Mouse (Mus musculus) regulatory T cell (primary cell): ENCODE measurements around the gene Nos2.

Experiments used
- in situ Hi-C: fragments of 300-600 bp; cut with MboI, MseI; formaldehyde crosslinking; loops from one replicate; pipeline ENCODE4 v1.15.1; 2025; ENCODE audit warnings: high pct_unique_total_duplicates

The Nos2 gene

DNA sequence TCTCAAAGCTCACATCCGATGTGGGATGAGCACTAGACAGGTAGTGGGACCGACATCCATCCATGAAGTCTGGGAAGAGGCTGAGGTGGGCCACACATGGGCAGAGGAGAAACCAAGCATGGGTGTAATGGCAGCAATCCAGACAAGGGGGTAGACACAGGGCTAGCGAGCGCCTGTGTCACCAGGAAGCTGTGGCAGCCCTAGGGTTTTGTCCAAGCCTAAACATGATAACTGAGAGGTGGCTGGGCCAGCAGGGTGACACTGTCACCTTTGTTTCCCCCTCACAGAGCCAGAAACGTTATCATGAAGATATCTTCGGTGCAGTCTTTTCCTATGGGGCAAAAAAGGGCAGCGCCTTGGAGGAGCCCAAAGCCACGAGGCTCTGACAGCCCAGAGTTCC lies 38.8 kb downstream of the Nos2 start:
- in situ Hi-C loops: loop anchor here (5.0 kb wide), 1 partner anchor 117 kb away; no protein-coding TSS in a partner anchor

GRCm38 (mm10) chr11:78959841-78960520 lies 39.4 kb downstream of the Nos2 start:
- in situ Hi-C loops: loop anchor here (5.0 kb wide), 1 partner anchor 118 kb away; no protein-coding TSS in a partner anchor

DNA sequence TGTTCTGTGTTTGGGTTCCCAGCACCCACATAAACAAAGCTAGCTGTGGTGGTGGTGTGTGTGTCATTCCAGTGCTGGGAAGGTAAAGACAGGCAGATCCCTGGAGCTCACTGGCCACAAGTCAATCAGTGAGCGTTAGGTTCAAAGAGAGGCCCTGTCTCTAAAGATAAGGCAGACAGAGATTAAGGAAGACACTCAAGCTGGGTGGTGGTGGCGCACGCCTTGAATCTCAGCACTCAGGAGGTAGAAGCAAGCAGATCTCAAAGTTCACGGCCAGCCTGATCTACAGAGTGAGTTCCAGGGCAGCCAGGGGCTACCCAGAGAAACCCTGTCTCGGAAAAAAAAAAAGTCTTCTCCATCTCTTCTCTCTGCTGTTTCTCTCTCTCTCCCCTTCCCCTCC lies 40.6 kb downstream of the Nos2 start:
- in situ Hi-C loops: no loop called here

DNA sequence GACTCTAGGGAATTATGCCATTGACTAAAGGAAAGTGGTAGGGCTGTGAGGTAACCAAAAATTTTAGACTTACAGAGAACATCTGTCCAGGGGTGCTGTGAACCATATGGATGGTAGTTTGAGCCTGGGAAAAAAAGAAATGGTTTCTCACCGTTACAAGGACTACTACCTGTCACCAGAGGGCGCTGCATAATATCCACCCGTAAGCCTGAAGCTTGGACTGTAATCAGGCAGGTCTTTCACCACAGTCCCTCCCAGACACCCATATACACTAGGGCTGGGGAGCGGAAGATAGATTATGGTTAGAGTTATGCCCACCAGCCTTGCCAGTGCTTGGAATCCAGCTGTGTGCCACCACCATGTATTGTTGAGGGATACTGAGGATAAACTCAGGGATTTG lies 46.8 kb downstream of the Nos2 start:
- in situ Hi-C loops: loop anchor here (5.0 kb wide), 1 partner anchor 245 kb away; no protein-coding TSS in a partner anchor

DNA sequence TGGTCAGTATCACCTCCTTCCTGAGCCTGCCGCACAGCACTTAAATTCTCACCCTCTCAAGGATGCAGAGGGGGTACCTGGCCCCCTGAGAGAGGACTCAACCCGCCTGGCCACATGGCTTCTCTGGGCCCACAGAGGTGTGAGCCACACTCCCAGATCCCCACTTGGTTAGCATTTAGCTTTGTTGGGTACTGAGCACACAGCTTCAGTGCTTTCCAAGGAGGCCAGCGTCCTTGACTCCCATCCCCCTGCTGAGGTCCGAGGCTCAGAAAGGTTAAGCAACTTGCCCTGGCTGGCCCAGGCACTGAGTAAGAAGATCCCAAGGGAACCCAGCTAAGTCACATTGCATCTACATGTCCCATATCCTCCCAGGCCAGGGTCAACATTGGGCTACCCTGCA lies 47.5 kb downstream of the Nos2 start:
- in situ Hi-C loops: loop anchor here (5.0 kb wide), 1 partner anchor 244 kb away; no protein-coding TSS in a partner anchor

GRCm38 (mm10) chr11:78971096-78971495 lies 50.5 kb downstream of the Nos2 start:
- in situ Hi-C loops: no loop called here

DNA sequence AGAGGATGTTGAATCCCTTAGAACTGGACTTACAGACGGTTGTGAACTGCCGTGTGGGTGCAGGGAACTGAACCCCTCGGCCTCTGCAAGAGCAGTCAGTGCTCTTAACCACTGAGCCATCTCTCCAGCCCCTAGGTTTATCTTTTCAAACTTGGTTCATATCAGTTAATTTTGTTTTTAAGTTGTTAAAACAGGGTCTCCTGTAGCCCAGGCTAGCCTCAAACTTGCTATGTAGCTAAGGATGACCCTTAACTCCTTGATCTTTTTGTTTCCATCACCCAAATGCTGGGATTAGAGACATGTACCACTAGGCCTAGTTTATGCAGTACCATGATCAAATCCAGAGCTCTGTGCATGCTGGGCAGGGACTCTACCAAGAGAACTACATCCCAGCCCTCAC lies 51.2 kb downstream of the Nos2 start:
- in situ Hi-C loops: no loop called here

DNA sequence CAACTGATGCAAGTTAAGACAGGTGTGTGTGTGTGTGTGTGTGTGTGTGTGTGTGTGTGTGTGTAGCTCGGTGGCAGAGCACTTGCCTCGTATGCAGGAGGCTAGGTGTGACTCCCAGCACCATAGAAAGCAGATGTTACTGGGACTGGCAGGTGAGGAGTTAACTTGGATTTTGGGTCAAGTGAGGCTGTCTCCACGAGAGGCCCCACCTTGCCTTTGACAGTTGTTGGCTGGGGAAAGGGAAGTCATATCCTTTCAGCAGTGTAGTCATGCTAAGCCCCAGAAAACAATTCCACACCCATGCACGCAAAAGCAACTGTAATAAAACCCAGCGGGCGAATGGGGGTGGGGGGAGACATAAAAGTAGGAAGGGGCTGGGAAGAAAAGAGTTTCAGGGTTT lies 51.7 kb downstream of the Nos2 start:
- in situ Hi-C loops: no loop called here

GRCm38 (mm10) chr11:78972811-78973351 lies 52.3 kb downstream of the Nos2 start:
- in situ Hi-C loops: no loop called here

- in situ Hi-C loops: no loop called here
Observed at GRCm38 (mm10) chr11:78973381-78974150, 53.0 kb downstream of the Nos2 start.

DNA sequence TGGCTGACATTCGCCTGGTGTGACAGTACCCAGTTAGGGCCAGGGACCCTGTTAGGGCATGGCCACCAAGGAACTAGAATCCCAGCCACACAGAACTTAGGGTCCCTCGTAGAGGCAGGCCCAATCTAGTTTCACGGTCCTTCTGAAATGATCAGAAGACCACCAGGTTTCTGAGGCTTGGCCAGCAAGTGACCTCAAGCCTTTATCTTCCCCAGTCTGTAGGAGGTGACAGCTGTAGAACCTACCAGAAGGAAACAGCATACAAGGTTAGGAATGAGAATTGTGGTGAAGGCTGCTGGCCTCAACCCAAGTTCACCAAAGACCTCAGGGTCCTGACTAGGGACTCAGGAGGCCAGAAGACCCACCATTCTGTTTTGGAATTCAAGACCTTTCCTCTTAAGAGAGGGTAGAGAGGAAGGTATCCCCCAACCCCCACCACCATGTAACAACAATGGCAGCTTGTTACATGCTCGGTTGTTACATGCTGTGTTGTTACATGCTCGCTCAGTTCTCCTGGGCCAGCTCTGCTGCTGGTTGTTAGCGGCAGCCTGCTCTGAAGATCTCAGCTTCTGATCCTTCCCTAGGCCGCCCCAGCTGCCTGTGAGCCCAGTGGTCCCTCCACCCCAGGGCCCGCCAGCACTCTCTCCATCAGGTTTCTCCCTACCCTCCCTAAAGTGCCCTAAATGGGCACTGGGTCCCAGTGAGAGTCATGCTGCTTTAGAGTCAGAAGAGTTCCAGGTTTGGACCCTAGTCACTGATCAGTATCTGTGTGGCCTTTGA lies 56.3 kb downstream of the Nos2 start:
- in situ Hi-C loops: no loop called here

DNA sequence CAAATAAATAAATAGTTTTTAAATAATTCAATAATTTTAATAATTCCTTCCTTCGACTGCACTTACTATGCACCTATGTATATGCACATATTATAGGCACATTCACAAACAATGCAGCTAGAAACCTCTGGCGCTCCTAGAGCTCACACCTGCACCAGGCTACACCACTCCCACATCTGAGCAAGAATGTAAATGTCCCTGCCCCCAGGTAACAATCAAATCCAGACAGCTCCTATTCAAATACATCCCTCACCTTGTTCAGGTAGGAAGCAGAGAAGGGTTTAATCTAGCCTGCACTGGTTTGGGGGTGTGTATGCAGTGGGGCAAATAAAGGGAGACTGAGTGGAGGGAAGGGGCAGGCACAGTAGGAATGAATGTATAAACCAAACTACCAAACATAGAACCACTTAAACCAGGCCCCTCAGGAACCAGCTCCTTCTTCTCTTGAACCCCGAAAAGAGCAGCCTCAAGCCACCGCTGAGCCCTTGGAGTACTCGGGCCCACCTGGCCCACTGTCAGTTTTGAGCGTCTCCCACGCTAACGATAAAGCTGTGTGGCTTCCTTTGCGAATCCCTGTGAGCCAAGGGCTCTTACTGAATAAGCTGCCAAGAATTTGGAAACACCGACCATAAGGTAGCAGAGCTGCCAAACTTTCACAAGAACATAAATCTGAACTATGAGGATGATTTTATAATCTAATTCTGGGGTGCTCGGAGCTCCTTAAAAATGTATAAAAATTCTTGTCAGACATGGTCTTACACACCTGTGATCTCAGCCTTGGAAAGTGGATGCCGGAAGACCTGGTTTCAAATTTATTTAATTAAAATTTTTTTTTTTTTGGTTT lies 57.8 kb downstream of the Nos2 start:
- in situ Hi-C loops: no loop called here

DNA sequence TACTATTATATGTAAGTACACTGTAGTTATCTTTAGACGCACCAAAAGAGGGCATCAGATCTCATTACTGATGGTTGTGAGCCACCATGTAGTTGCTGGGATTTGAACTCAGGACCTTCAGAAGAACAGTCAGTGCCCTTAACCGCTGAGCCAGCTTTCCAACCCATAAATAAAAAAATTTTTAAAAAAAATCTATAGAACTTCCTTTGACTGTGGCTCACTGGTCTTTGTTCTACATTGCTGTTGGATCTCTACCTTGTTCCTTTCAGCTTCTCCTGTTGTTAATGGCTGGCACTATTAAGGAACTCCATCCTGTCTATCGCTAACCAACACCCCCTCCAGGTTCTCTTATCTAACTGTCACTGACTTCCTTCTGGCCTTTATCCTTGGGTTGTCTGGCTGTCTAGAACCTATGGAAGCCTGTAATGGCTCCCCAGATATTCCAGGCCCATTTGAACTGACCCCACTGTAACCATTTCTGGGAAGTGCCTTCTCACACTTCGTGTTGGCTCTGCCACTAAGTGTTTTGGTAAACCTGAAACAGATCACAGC lies 59.6 kb downstream of the Nos2 start:
- in situ Hi-C loops: no loop called here

DNA sequence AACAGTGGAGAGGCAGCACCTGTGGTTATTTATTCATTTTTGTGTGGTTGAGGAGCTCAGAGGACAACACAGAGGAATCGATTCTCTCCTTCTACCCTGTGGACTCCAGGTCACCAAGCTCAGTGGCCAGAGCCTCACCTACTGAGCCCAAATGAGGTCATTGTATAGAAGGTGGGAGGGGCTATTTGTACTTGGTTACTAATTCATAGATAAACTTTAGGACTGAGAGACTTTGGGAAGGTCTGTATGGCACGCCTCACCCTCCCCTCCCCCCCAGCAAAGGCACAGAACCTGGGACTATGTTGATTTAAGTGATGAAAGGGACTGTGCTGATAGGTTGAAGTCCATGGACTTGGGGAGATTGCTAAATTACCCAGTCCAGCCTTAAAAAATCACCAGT lies 61.5 kb downstream of the Nos2 start:
- in situ Hi-C loops: no loop called here

- in situ Hi-C loops: no loop called here
Observed at GRCm38 (mm10) chr11:78982513-78983291, 62.1 kb downstream of the Nos2 start.

DNA sequence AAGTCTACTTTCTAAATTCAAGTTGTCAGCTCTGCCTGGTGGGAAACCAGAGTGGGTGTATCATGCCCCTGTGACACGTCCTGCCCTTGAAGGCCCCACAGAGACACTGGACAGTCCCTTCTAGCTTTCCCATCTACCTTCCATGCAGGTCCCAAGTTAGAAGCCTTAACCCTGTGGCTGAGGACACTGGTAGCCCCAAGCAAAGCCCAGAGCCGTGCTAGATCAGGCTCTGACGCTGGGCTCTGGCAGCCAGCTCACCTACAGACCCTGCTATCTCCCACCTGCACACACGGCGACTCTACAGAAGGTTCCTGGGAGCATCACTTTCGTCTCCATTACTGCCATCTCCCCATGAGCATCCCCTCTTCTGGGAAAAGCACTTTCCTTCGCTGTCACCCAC lies 63.0 kb downstream of the Nos2 start:
- in situ Hi-C loops: no loop called here

DNA sequence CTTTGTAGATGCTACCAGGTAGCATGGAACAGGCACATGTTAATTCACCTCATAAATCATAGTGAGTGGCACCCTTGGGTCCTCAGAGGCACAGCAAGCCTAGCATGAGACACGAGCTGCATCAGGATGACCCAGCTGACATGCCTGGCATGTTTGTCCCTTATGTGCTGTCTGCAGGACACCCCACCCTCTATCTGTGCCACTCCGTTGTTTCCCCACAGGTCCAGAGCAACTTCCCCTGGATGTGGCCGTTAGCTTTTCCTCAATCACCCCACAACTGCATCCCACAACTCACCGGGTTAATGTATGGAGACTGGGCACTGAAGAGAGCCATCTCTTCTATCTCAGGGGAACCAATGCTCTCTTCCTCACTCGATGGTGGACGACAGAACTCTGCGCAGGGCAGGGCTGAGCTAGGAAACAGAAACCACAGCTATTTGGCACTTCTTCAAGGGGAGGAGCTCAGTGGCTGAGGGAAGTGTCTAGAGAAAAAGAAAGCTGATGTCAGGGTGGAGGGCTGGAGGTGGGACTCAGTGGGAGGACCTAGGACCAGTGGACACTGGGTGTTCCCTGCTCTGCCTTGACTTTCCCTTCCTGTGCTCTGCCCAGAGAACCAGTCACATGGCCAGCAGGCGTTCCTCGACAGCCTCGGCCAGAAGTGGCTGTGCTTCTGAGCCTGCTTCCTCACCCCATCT lies 64.0 kb downstream of the Nos2 start, which contains the start of gene Lgals9:
Lgals9 (minus strand) TSS at position 464 of the 695 bp plus-strand sequence.
- in situ Hi-C loops: no loop called here

DNA sequence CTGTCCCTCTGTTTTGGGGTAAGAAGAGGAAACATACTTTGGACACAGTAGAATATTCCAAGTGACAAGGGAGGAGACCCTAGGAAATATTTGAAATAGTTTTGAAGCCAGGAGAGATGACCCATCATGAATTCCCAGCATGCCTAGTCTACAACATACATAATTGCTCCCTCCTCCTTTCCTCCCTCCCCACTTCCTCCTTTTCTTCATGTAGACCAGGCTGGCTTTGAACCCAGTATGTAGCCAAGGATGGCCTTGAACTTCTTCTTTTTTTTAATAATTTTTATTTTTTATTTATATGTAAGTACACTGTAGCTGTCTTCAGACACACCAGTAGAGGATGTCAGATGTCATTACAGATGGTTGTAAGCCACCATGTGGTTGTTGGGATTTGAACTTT lies 64.9 kb downstream of the Nos2 start:
- in situ Hi-C loops: no loop called here

DNA sequence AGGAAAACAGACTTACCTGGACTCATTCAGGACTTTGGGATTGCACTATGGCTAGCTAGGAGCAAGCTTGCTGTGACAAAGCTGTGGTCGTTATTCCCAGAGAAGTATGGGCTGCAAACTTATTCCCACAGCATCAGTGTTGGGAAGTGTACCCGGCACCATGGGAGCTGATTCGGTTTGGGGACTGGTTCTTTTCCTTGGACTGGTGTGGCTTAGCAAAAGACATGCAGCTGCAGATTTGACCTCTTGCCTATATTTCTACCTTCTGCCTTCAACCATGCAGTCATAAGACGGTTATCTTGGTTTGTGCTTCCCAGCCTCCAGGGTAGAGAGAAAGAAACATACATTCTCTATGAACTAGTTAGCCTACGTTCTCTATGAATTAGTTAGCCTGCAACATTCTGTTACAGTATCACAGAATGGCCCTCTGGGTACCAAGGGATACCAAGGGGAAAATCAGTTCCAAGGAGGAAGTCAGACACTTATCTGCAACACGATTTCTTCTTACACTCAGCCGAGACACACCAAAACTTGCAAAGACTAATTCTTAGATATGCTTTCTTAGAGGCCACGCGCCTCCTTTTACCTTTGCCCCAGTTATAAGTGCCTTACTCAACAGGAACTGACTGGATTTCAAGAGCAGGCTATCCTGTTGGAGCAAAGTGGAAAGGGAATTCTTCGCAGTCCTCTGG lies 65.9 kb downstream of the Nos2 start:
- in situ Hi-C loops: no loop called here
